In genomic region chr9:119357331-119358057, GRCm38 (mm10) we compare ENCODE assay signal across 8 mouse cellular contexts. TPM values are rescaled to one million over a fixed set of nuclear protein-coding genes. Genes with fewer than 3 reads are reported as not detected.
A peak's percentile ranks its signal among the peaks of the same experiment; 100 is the strongest.
DNase-seq lines count a peak whose midpoint lies in the region; ATAC-seq lines count a peak whose summit lies in the region.

Gene Xylb, plus strand, starts transcription at chr9:119357381.

- H3K27ac ChIP-seq in forebrain, embryonic 11.5 days (ENCODE audit: low read depth, low read length): no peak within 1 kb of the TSS
- no peak within 1 kb of the TSS for H3K27ac ChIP-seq in heart, embryonic 16.5 days (ENCODE audit: low read length)
- H3K27ac ChIP-seq in liver, embryonic 15.5 days (replicated peaks): no peak within 1 kb of the TSS
- no peak within 1 kb of the TSS for H3K27ac ChIP-seq in neural tube, embryonic 12.5 days

- H3K9me3 ChIP-seq in forebrain, embryonic 11.5 days (ENCODE audit: control insufficient read depth, low read length): no peaks in the 10 kb centered on the region
- H3K9me3 ChIP-seq in heart, embryonic 16.5 days (replicated peaks; ENCODE audit: control insufficient read depth, low read length): no peaks in the 10 kb centered on the region
- no peaks in the 10 kb centered on the region for H3K9me3 ChIP-seq in liver, embryonic 15.5 days (replicated peaks)
- no peaks in the 10 kb centered on the region for H3K9me3 ChIP-seq in neural tube, embryonic 12.5 days

- H3K27me3 ChIP-seq in forebrain, embryonic 11.5 days (ENCODE audit: control insufficient read depth, insufficient read depth, low read length): no peaks in the 10 kb centered on the region
- no peaks in the 10 kb centered on the region for H3K27me3 ChIP-seq in heart, embryonic 16.5 days (ENCODE audit: control insufficient read depth, insufficient read depth, low read length)
- H3K27me3 ChIP-seq in liver, embryonic 15.5 days: 0 out of 2 replicates have a peak, but pooled peaks cover 5% of the 10 kb centered on the region
- 0 out of 2 replicates have a peak, but pooled peaks cover 2% of the 10 kb centered on the region for H3K27me3 ChIP-seq in neural tube, embryonic 12.5 days (replicated peaks)

- H3K4me2 ChIP-seq in forebrain, embryonic 11.5 days (ENCODE audit: low read depth, low read length, severe bottlenecking): peak within 1 kb of the TSS; percentile 87
- H3K4me2 ChIP-seq in heart, embryonic 16.5 days (ENCODE audit: low read depth, low read length): peak within 1 kb of the TSS; percentile 99
- peak within 1 kb of the TSS; percentile 96 for H3K4me2 ChIP-seq in liver, embryonic 15.5 days
- peak within 1 kb of the TSS; percentile 92 for H3K4me2 ChIP-seq in neural tube, embryonic 12.5 days (replicated peaks)

- no peaks in the 10 kb centered on the region for H3K36me3 ChIP-seq in forebrain, embryonic 11.5 days (ENCODE audit: control insufficient read depth, insufficient read depth, low read length)
- H3K36me3 ChIP-seq in heart, embryonic 16.5 days (ENCODE audit: control insufficient read depth, insufficient read depth): no peaks in the 10 kb centered on the region
- no peaks in the 10 kb centered on the region for H3K36me3 ChIP-seq in liver, embryonic 15.5 days (replicated peaks)
- H3K36me3 ChIP-seq in neural tube, embryonic 12.5 days: no peaks in the 10 kb centered on the region

- ATAC-seq in forebrain, embryonic 11.5 days (replicated peaks; ENCODE audit: low FRiP score): peak; percentile 91
- ATAC-seq in heart, embryonic 16.5 days (replicated peaks; ENCODE audit: extremely low read depth, insufficient read depth, low FRiP score): peak; percentile 91
- peak; percentile 87 for ATAC-seq in liver, embryonic 15.5 days (ENCODE audit: insufficient read depth)
- peak; percentile 78 for ATAC-seq in neural tube, embryonic 12.5 days (ENCODE audit: low FRiP score, low read depth)

- DNase-seq in CD8-positive naive resting alpha-beta T cell, adult 2 months (ENCODE audit: low read depth in 2 of 2, low spot score in 2 of 2): peak; percentile 73 to 82
- peak; percentile 83 for DNase-seq in c-Kit-positive CD71-negative TER-119-negative erythroid progenitor cells, embryonic 14.5 days (ENCODE audit: low read depth)
- peak; percentile 95 for DNase-seq in forebrain, embryonic 11.5 days (ENCODE audit: low spot score)
- DNase-seq in kidney, postnatal 36 days: peak; percentile 96 to 98
- peak; percentile 52 for DNase-seq in telencephalon, adult 2 months (ENCODE audit: low read depth, low spot score)

- peak within 1 kb of the TSS; percentile 83 for H3K9ac ChIP-seq in forebrain, embryonic 11.5 days (ENCODE audit: low read length)
- peak within 1 kb of the TSS; percentile 85 for H3K9ac ChIP-seq in heart, embryonic 16.5 days (ENCODE audit: low read length)
- peak within 1 kb of the TSS; percentile 67 for H3K9ac ChIP-seq in liver, embryonic 15.5 days
- H3K9ac ChIP-seq in neural tube, embryonic 12.5 days: peak within 1 kb of the TSS; percentile 59; the same call in 1 of the 2 replicates

- H3K4me3 ChIP-seq in forebrain, embryonic 11.5 days (ENCODE audit: low read depth, low read length): peak within 1 kb of the TSS; percentile 66
- H3K4me3 ChIP-seq in heart, embryonic 16.5 days (ENCODE audit: low read length): peak within 1 kb of the TSS; percentile 80
- H3K4me3 ChIP-seq in liver, embryonic 15.5 days (replicated peaks): peak within 1 kb of the TSS; percentile 70
- peak within 1 kb of the TSS; percentile 58 for H3K4me3 ChIP-seq in neural tube, embryonic 12.5 days

- 3% methylated on average over 65 of the region's 65 CpGs for WGBS in forebrain, embryonic 11.5 days
- WGBS in heart, embryonic 16.5 days: 2% methylated on average over 65 of the region's 65 CpGs
- 2% methylated on average over 65 of the region's 65 CpGs for WGBS in liver, embryonic 15.5 days (ENCODE audit: insufficient replicate concordance)
- WGBS in neural tube, embryonic 12.5 days: 3% methylated on average over 65 of the region's 65 CpGs

- H3K4me1 ChIP-seq in forebrain, embryonic 11.5 days (replicated peaks; ENCODE audit: control insufficient read depth, insufficient read depth, low read length): no peaks in the 10 kb centered on the region
- H3K4me1 ChIP-seq in heart, embryonic 16.5 days (ENCODE audit: control insufficient read depth, insufficient read depth, low read length): 0 out of 2 replicates have a peak, but pooled peaks cover 3% of the 10 kb centered on the region
- H3K4me1 ChIP-seq in liver, embryonic 15.5 days (replicated peaks): peaks cover 14% of the 10 kb centered on the region
- H3K4me1 ChIP-seq in neural tube, embryonic 12.5 days: 0 out of 2 replicates have a peak, but pooled peaks cover 3% of the 10 kb centered on the region

RNA-seq across cellular contexts. Expression of gene Xylb, which starts in this region (rescaled TPM):
- polyA plus RNA-seq in forebrain, embryonic 11.5 days (2014; fragmentation: Nextera tagmentation; extraction: Ambion mirVana): 12.5 and 12.7 TPM in 2 replicates
- polyA plus RNA-seq in heart, embryonic 16.5 days (2015; fragmentation: Nextera tagmentation; extraction: Ambion mirVana): 1.00 and 1.1 TPM in 2 replicates
- 3.7 and 3.8 TPM in 2 replicates for polyA plus RNA-seq in liver, embryonic 15.5 days (2015; fragmentation: Nextera tagmentation; extraction: Ambion mirVana)
- polyA plus RNA-seq in neural tube, embryonic 12.5 days (2016; fragmentation: Nextera tagmentation; extraction: Ambion mirVana): 4.5 and 6.5 TPM in 2 replicates
